Mouse (Mus musculus) liver, adult 2 months (tissue): ENCODE measurements around the gene H2-Oa.

Experiments
- CTCF ChIP-seq: fragments of 200-500 bp; IDR thresholded peaks from 2 replicates; pipeline ENCODE4 v1.5.1; 2011; ENCODE audit warnings: low read depth, low read length, control low read depth
- POLR2A ChIP-seq: fragments of 200-500 bp; IDR thresholded peaks from 2 replicates; pipeline ENCODE4 v1.6.1; 2011; ENCODE audit warnings: low read length, control low read depth; ENCODE audit not compliant: insufficient read depth; ENCODE audit errors: extremely low read depth

DNA sequence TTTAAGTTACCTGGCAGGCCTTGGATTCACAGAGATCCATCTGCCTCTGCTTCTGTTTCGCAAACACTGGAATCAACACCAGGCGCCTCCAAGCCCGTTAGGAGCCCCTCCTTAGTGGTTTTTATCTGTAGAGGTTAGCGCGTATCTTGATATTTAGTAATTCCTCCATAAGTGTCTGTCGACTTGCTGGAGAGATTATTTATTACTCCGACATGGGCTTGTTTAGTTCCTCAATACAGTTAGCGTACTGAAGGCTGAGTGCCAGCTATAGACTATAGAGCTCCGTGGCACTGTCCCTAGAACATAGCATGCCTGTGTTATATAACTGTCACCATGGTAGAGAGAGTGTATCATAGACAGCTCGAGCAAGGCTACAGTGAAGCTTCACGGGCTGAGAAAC is 4.0 kb upstream of the H2-Oa start:
- TF ChIP-seq POLR2A (no peak), CTCF (no peak)
